Mouse (Mus musculus) bone marrow, adult 2 months (tissue): Measurements from ENCODE around the gene Cisd3. TPM values are rescaled to one million over a fixed set of nuclear protein-coding genes. Genes with fewer than 3 reads are reported as not detected.
"Not testable (repeated sequence)": the region's sequence is repeated elsewhere in the genome, so short reads cannot be mapped to it uniquely, and the experiment has no call there.

Source experiments
- H3K27ac ChIP-seq: fragments of 200-500 bp; 2 replicates; pipeline ENCODE4 v1.5.1; 2012; ENCODE audit warnings: low read depth, mild to moderate bottlenecking, control low read depth, inconsistent platforms, low read length; ENCODE audit not compliant: control insufficient read depth, poor library complexity, insufficient read depth
- H3K4me1 ChIP-seq: fragments of 200-500 bp; 2 replicates; pipeline ENCODE4 v1.6.1; 2011; ENCODE audit warnings: low read length; ENCODE audit not compliant: control insufficient read depth, insufficient read depth
- H3K4me3 ChIP-seq: fragments of 200-500 bp; replicated peaks from 2 replicates; pipeline ENCODE3; 2011; ENCODE audit warnings: mild to moderate bottlenecking, low read depth, low read length, control low read depth; ENCODE audit not compliant: control insufficient read depth
- CTCF ChIP-seq: fragments of 200-500 bp; IDR thresholded peaks from 2 replicates; pipeline ENCODE4 v1.5.1; 2011; ENCODE audit warnings: low read length, control low read depth; ENCODE audit not compliant: control insufficient read depth, insufficient read depth
- POLR2A ChIP-seq: fragments of 200-500 bp; IDR thresholded peaks from 2 replicates; pipeline ENCODE4 v1.6.1; 2011; ENCODE audit warnings: low read depth, mild to moderate bottlenecking, control low read depth, low read length, borderline replicate concordance; ENCODE audit not compliant: control insufficient read depth
- WGBS: fragments of 180-500 bp; shearing (Covaris S2); methylation state at CpG from one replicate; pipeline ENCODE4 v1.1.7; 2018; 5-methylcytosine and 5-hydroxymethylcytosine counted together
- polyA plus RNA-seq: library from polyadenylated mRNA; stranded (reverse); fragments of >200 nt; gene quantifications from 2 replicates; pipeline ENCODE4 v1.2.4, GENCODE M21; 2011; ENCODE audit warnings: low replicate concordance; ENCODE audit not compliant: missing spikeins, insufficient read depth, insufficient read length

The Cisd3 gene
- polyA plus RNA-seq, 1 experiment, result 76.0 TPM

GRCm38 (mm10) chr11:97717369-97718280 is 32.0 kb downstream of the Cisd3 start:
- H3K27ac ChIP-seq, result peak overlapping the region; percentile 87
- TF ChIP-seq CTCF (no peak), POLR2A (no peak)
- 68% methylated on average over 26 of the region's 26 CpGs for WGBS

GRCm38 (mm10) chr11:97718281-97718860 is 32.7 kb downstream of the Cisd3 start:
- H3K27ac ChIP-seq, result peak overlapping the region; percentile 87
- TF ChIP-seq POLR2A (no peak), CTCF (no peak)
- H3K4me1 ChIP-seq, result peaks cover 5% of the 10 kb centered on the region; the same call in 1 of the 2 replicates
- WGBS, result 8% methylated on average over 15 of the region's 15 CpGs
- H3K4me3 ChIP-seq, result peak overlapping the region; percentile 18

More at GRCm38 (mm10) chr11:97717369-97718280, 32.0 kb downstream of the Cisd3 start:
- peaks cover 5% of the 10 kb centered on the region; the same call in 1 of the 2 replicates for H3K4me1 ChIP-seq
- H3K4me3 ChIP-seq, result peak overlapping the region; percentile 18

- 68% methylated on average over 4 of the region's 4 CpGs for WGBS
- Histone ChIP-seq H3K4me3 (no peak overlapping the region), H3K27ac (peak overlapping the region; percentile 87), H3K4me1 (peaks cover 10% of the 10 kb centered on the region)
- TF ChIP-seq POLR2A, result no peak
- TF ChIP-seq CTCF, result no peak
Observed at GRCm38 (mm10) chr11:97719041-97719440, 33.4 kb downstream of the Cisd3 start.

- TF ChIP-seq POLR2A (no peak), CTCF (no peak)
- 88% methylated on average over 4 of the region's 4 CpGs for WGBS
- H3K4me3 ChIP-seq, result no peak overlapping the region
- peaks cover 8% of the 10 kb centered on the region for H3K4me1 ChIP-seq
- no peak overlapping the region for H3K27ac ChIP-seq
Observed at GRCm38 (mm10) chr11:97721338-97721737, 35.7 kb downstream of the Cisd3 start.

GRCm38 (mm10) chr11:97723709-97724108 is 38.1 kb downstream of the Cisd3 start:
- no peak overlapping the region for H3K27ac ChIP-seq
- no peak overlapping the region for H3K4me3 ChIP-seq
- no peak for TF ChIP-seq POLR2A
- no peak for TF ChIP-seq CTCF
- 20% methylated on average over 7 of the region's 7 CpGs for WGBS
- peaks cover 16% of the 10 kb centered on the region for H3K4me1 ChIP-seq

GRCm38 (mm10) chr11:97728311-97728710 is 42.7 kb downstream of the Cisd3 start:
- WGBS, result 13% methylated on average over 7 of the region's 7 CpGs
- TF ChIP-seq CTCF (peak; percentile 2; the same call in 1 of the 2 replicates), POLR2A (no peak)
- Histone ChIP-seq H3K4me1 (peaks cover 17% of the 10 kb centered on the region), H3K27ac (peak overlapping the region; percentile 91), H3K4me3 (peak overlapping the region; percentile 16)

- peak overlapping the region; percentile 91 for H3K27ac ChIP-seq
- peak overlapping the region; percentile 16 for H3K4me3 ChIP-seq
- TF ChIP-seq CTCF (no peak), POLR2A (no peak)
- 30% methylated on average over 7 of the region's 7 CpGs for WGBS
- peaks cover 15% of the 10 kb centered on the region for H3K4me1 ChIP-seq
Observed at GRCm38 (mm10) chr11:97728730-97729129, 43.1 kb downstream of the Cisd3 start.

GRCm38 (mm10) chr11:97733689-97734088 is 48.1 kb downstream of the Cisd3 start:
- Histone ChIP-seq H3K27ac (no peak overlapping the region), H3K4me3 (no peak overlapping the region), H3K4me1 (peaks cover 3% of the 10 kb centered on the region)
- 55% methylated on average over 10 of the region's 10 CpGs for WGBS
- no peak for TF ChIP-seq CTCF
- TF ChIP-seq POLR2A, result no peak

GRCm38 (mm10) chr11:97734810-97735209 is 49.2 kb downstream of the Cisd3 start:
- H3K4me3 ChIP-seq, H3K4me1 ChIP-seq, H3K27ac ChIP-seq: not testable (repeated sequence)
- 66% methylated on average over 5 of the region's 5 CpGs for WGBS
